Mouse (Mus musculus) hindbrain, embryonic 13.5 days (tissue): Measurements from ENCODE around the gene 4921511M17Rik. TPM values are rescaled to one million over a fixed set of nuclear protein-coding genes. Genes with fewer than 3 reads are reported as not detected.
"Not testable (repeated sequence)": the region's sequence is repeated elsewhere in the genome, so short reads cannot be mapped to it uniquely, and the experiment has no call there.

Source experiments
- ATAC-seq: fragments of 200-750 bp; cut with Nextera tagmentation; 2 replicates; pipeline ENCODE4 v1.8.0; 2017; ENCODE audit warnings: moderate TSS enrichment; ENCODE audit not compliant: low FRiP score
- H3K27ac ChIP-seq: fragments of 300-500 bp; sonication (generic); 2 replicates; pipeline ENCODE4 v1.5.1; 2015; ENCODE audit warnings: inconsistent platforms, mild to moderate bottlenecking, moderate library complexity
- H3K27me3 ChIP-seq: fragments of 300-500 bp; sonication (generic); 2 replicates; pipeline ENCODE4 v1.6.1; 2015; ENCODE audit warnings: mild to moderate bottlenecking, inconsistent platforms
- H3K36me3 ChIP-seq: fragments of 300-500 bp; sonication (generic); 2 replicates; pipeline ENCODE4 v1.6.1; 2015; ENCODE audit warnings: mild to moderate bottlenecking, inconsistent platforms
- H3K4me1 ChIP-seq: fragments of 300-500 bp; sonication (generic); replicated peaks from 2 replicates; pipeline ENCODE4 v1.6.1; 2015; ENCODE audit warnings: inconsistent platforms
- H3K4me2 ChIP-seq: fragments of 300-500 bp; sonication (generic); 2 replicates; pipeline ENCODE4 v1.6.1; 2015; ENCODE audit warnings: inconsistent platforms, mild to moderate bottlenecking, moderate library complexity
- H3K4me3 ChIP-seq: fragments of 300-500 bp; sonication (generic); 2 replicates; pipeline ENCODE4 v1.5.1; 2015; ENCODE audit warnings: mild to moderate bottlenecking, inconsistent platforms
- H3K9ac ChIP-seq: fragments of 300-500 bp; sonication (generic); 2 replicates; pipeline ENCODE4 v1.6.1; 2015; ENCODE audit warnings: mild to moderate bottlenecking, inconsistent platforms
- H3K9me3 ChIP-seq: fragments of 300-500 bp; sonication (generic); 2 replicates; pipeline ENCODE4 v1.6.1; 2016; ENCODE audit warnings: inconsistent platforms
- WGBS: fragments of 180-500 bp; shearing (Covaris S2); methylation state at CpG from one replicate; pipeline ENCODE4 v1.1.7; 2015; 5-methylcytosine and 5-hydroxymethylcytosine counted together
- polyA plus RNA-seq: library from polyadenylated mRNA; unstranded; fragments of >200 nt; fragmentation: Nextera tagmentation; extraction: Ambion mirVana; gene quantifications from 2 replicates; pipeline ENCODE4 v1.2.1, GENCODE M21; 2015

Gene 4921511M17Rik
- polyA plus RNA-seq = not detected in 2 replicates

- ATAC-seq = not testable (repeated sequence)
Measured at GRCm38 (mm10) chrX:154033727-154034126, at the start of gene 4921511M17Rik. Gene 4921511M17Rik (minus strand): TSS chrX:154033827.

GRCm38 (mm10) chrX:154054939-154055338, 21.3 kb upstream of the 4921511M17Rik start, which contains the start of gene Gm10057:
Gene Gm10057 (minus strand): TSS chrX:154055039.
- H3K27me3 ChIP-seq, H3K4me3 ChIP-seq, H3K27ac ChIP-seq, H3K9me3 ChIP-seq, H3K9ac ChIP-seq, H3K4me1 ChIP-seq, H3K4me2 ChIP-seq, ATAC-seq, H3K36me3 ChIP-seq: not testable (repeated sequence)

More at GRCm38 (mm10) chrX:154033727-154034126, at the start of gene 4921511M17Rik:
- not testable (repeated sequence) for H3K36me3 ChIP-seq, H3K27me3 ChIP-seq, H3K4me2 ChIP-seq, H3K9me3 ChIP-seq, H3K9ac ChIP-seq, H3K4me1 ChIP-seq, H3K4me3 ChIP-seq, H3K27ac ChIP-seq

DNA sequence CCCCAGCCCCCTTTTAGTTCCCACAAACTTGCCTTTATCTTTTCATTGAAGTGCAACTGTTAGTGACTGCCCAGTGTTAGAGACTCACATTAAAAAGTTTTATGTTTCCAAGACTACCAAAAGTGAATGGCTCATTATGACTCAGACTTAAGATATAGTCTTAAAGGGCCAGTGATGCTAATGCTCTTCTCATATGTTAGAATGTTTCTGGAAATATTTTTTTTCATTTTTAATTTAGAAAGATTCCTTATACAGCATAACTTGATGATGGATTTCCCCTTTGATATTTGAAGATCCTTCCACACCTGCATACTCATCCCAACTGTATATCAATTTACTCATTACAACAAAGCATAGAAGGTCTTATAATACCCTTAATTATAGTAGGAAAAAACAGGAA, 21.1 kb downstream of the 4921511M17Rik start, which contains the start of gene Samt1:
Gene Samt1, minus strand, starts transcription at position 101 of the 400 bp plus-strand sequence.
- H3K9ac ChIP-seq, H3K27ac ChIP-seq, H3K4me3 ChIP-seq, ATAC-seq, H3K27me3 ChIP-seq, H3K36me3 ChIP-seq, H3K9me3 ChIP-seq, H3K4me1 ChIP-seq, H3K4me2 ChIP-seq: not testable (repeated sequence)

DNA sequence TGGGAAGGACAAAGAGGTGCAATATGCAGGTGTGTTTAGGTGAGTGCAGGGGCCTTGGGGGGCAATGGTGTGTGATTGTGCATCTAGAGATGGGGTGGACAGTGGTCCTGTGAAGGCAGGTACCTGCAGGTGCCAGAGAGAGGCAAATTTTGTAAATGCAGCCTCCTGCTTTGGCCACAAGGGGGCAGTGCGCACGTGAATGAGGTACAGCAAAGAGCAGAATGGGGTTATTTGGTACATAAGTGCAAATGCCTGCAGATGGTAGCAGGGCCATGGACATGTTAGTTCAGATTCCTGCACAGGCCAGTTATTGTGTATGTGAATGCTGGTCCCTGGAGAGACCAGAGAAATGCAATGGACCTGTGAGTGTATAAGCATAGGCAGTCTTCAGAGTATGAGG, 56.7 kb downstream of the 4921511M17Rik start:
- H3K9me3 ChIP-seq, H3K36me3 ChIP-seq, H3K4me1 ChIP-seq, H3K9ac ChIP-seq, H3K27me3 ChIP-seq, H3K4me3 ChIP-seq, H3K4me2 ChIP-seq, H3K27ac ChIP-seq: not testable (repeated sequence)
- no CpG with 5 or more reads among the region's 2 CpGs for WGBS
- peak; percentile 24; the same call in 1 of the 2 replicates for ATAC-seq

DNA sequence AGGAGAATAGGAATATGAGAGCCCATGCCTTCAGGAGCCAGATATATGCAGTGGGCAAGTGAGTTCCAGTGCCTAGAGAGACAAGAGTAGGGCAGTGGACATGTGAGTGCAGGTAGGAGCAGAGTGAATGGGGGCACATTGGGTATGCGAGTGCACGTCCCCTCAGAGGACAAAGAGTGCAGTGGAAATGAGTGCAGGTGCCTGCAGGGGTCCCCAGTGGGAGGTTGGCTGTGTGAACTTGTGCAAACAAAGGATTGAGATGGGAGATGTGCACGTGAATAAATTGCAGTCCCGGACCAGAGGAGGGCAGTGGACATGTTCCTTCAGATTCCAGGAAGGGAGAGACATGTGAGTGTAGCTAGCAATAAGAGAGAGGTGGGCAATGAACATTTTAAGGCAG, 57.2 kb downstream of the 4921511M17Rik start:
- H3K27ac ChIP-seq, H3K4me3 ChIP-seq, H3K36me3 ChIP-seq, H3K4me2 ChIP-seq, H3K27me3 ChIP-seq, H3K9ac ChIP-seq, H3K4me1 ChIP-seq, H3K9me3 ChIP-seq: not testable (repeated sequence)
- 22% methylated on average over 4 of the region's 4 CpGs for WGBS
- ATAC-seq = 0 out of 2 replicates have a peak, but pooled peaks have one; percentile 26

- ATAC-seq = no peak
- no peak overlapping the region for H3K4me3 ChIP-seq
- no peaks in the 10 kb centered on the region for H3K36me3 ChIP-seq
- no peaks in the 10 kb centered on the region for H3K4me1 ChIP-seq
- no peak overlapping the region for H3K9ac ChIP-seq
- WGBS = 16% methylated on average over 2 of the region's 2 CpGs
- H3K27me3 ChIP-seq = no peaks in the 10 kb centered on the region
- no peak overlapping the region for H3K4me2 ChIP-seq
- H3K27ac ChIP-seq = no peak overlapping the region
- H3K9me3 ChIP-seq = no peaks in the 10 kb centered on the region
Measured at GRCm38 (mm10) chrX:153974450-153974849, 59.2 kb downstream of the 4921511M17Rik start.

Other genes starting within 250 kb of the 4921511M17Rik start
- 21.0 and 22.4 TPM in 2 replicates for gene Spin2c, start 201.6 kb downstream of the 4921511M17Rik start, polyA plus RNA-seq
- gene Samt1, start 21.2 kb downstream of the 4921511M17Rik start, polyA plus RNA-seq = not detected in 2 replicates
- not detected in 2 replicates for gene Gm10057, start 21.2 kb upstream of the 4921511M17Rik start, polyA plus RNA-seq
- gene Gm15140, start 86.9 kb upstream of the 4921511M17Rik start, polyA plus RNA-seq = not detected in 2 replicates